Mouse (Mus musculus) left cerebral cortex, adult 11 months (tissue): Measurements from ENCODE around the gene Zfyve16.

Experiments used
- DNase-seq: peaks from one replicate; pipeline ENCODE4 v3.0.0; 2022; ENCODE audit warnings: low spot score

The Zfyve16 gene

DNA sequence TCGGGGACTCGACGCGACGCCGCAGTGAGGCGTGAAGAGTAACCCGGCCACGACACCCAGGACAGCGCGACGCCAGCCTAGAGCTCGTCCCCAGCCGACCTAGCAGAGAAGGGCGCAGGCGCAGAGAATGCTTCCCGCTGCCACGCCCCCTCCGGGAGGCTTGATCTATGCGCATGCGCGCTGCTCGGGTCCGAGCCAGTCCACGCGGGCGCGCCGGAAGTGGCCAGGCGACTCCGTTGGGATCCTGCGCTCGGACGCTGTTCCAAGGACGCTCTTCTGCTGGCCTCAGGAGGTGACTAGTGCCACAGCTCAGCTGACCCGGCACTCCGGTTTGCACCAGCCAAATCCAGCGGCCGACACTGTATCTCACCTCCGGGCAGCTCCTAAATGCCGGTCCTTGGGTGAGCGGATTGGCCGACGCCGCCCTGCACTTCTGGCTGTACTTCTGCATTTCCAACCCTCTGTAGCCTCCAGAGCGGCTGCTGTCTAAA lies at the start of gene Zfyve16:
Gene Zfyve16, minus strand, starts transcription at position 148 of the 491 bp plus-strand sequence.
- DNase-seq: peak; percentile 92

GRCm38 (mm10) chr13:92578210-92578609 lies 47.5 kb upstream of the Zfyve16 start:
- no peak for DNase-seq

- no peak for DNase-seq
Measured at GRCm38 (mm10) chr13:92576688-92577087, 46.0 kb upstream of the Zfyve16 start.

DNA sequence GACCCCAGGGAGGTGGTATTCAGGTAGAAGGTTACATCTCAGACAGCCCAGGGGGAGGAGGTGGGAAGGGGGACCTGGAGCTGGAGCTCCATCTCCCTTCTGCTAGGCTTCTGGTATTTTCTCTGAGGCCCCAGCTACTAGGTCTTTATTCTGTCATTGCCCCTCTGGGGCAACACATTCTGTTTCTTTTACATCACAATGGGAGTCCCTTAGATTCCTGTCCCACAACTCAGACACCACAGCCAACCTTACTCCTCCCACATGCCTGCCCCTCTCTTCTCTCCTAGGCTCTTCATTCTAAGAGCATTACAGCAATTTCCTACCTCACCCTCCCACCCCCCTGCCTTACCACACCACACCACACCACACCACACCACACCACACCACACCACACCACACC lies 45.4 kb upstream of the Zfyve16 start, which contains the start of gene Spz1:
Gene Spz1, minus strand, starts transcription at position 101 of the 400 bp plus-strand sequence.
- no peak for DNase-seq

DNA sequence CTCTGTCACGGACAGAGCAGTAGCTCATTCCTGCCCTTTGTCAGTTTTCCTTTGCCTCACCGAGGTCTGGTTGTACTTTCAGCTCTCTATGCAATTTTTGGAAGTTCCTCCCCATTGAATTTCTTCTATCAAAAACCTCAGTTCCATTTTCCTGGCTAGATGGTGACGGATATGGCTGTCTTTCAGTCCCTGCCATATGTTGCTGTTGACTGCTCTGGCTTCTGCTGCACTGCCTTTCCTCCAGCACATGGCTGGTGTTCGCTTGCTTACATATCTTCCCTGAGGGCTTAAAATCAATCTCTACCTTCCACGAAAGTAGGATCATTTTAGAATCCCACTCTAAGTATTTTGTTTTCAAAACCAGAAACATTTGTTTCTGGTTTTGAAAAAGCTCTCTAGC lies 28.8 kb upstream of the Zfyve16 start:
- no peak for DNase-seq

GRCm38 (mm10) chr13:92557229-92557628 lies 26.6 kb upstream of the Zfyve16 start:
- DNase-seq: no peak

DNA sequence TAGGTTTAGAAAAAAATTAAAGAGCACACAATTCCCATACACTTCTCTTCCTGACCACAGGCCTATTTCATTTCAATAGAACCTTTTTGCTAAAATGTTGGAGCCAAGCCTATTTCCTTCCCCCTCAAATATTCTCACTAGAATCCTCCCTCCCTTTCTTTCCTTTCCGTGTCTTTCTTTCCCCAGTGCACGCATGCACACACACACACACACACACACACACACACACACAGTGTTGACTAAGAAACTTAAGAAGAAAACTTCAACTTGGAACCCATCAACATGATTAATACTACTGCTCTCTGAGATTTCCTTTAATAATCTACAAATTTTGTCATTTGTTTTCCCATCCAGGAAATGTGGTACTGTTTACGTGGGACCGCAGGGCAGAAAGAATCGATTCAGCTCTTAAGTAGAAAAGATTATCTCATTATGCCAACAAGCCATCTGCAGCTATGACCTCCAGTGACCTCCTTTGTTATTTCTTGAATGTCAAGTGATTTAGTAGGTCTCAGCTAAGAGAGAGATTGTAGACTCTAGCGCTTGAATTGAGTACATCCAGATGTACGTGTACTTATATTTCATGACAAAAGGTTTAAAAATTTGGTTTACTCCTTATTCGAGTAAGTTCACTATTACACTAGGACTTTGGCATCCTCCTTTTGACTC lies 25.9 kb upstream of the Zfyve16 start:
- DNase-seq: no peak

DNA sequence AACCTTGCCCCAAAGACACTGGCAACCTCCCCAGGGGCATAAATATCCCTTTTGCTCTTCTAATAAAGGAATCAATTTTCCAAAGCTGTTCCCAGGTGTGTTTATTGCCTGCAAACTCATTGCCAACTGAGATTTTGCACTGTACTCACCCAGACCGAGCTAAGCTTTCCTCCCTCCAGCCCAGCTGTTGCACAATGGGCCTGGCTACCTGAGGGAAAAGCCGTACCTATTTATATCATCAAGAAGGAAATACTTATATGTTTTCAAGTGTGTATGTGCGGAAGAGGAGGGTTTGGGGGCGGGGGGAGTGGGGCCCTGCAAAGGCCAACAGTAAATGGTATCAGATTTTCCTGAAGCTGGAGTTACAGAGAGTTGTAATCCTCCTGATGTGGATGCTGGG lies 16.4 kb upstream of the Zfyve16 start:
- DNase-seq: no peak

DNA sequence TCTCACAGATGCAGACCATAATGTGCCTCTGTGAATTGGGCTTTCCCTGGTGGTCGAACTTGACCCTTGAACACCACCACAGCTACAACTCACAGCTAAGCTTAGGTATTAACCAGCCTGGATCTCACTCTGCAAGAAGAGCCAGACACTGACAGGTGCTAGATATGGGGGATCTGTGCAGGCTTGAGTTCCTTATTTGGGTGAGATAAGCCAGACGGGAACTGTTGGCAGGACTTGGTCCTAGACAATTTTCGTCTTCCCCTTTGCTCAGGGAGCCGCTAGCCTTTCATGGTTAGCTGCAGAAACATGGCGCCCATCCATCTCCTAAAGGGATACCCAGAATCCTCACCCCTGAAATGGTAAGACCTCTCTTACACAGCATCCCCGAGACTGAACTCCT lies 10.3 kb upstream of the Zfyve16 start:
- DNase-seq: no peak

DNA sequence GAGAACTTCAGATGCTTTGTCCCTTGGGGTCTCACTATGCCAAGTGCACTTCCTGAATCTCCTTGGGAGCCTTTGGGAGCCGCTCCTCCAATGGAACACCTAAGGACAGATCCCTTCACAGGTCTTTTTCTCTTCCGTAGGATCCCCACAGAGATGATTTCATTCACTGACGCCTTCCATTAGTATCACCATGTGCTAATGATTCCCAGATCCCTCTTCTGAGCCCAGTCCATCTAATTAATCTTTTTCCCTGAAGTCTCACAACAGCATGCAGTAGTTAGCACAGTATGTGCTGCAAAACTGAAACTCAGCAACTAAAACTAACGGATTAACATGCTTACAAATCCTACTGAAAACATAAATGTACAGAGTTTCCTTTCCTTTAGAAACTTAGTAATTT lies 8.5 kb upstream of the Zfyve16 start:
- no peak for DNase-seq

GRCm38 (mm10) chr13:92533801-92534200 lies 3.1 kb upstream of the Zfyve16 start:
- DNase-seq: no peak

DNA sequence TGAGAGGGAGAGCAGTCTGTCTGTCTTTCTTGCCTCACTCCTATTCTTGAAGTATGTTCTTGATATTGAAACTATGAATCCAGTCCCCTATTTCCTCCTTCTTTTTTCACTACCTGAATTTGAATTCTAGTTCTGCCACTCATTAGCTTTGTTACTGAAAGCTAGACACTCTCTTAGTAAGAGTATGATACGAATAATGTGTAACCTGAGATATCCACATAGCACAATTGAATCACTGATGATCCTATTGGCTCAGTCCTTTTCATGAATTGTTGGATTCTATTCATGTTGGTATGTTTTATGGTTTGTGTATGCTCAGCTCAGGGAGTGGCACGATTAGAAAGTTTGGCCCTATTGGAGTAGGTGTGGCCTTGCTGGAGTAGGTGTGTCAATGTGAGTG lies 1.5 kb upstream of the Zfyve16 start:
- DNase-seq: no peak

GRCm38 (mm10) chr13:92531237-92531636 lies 569 bp upstream of the Zfyve16 start:
- DNase-seq: no peak

DNA sequence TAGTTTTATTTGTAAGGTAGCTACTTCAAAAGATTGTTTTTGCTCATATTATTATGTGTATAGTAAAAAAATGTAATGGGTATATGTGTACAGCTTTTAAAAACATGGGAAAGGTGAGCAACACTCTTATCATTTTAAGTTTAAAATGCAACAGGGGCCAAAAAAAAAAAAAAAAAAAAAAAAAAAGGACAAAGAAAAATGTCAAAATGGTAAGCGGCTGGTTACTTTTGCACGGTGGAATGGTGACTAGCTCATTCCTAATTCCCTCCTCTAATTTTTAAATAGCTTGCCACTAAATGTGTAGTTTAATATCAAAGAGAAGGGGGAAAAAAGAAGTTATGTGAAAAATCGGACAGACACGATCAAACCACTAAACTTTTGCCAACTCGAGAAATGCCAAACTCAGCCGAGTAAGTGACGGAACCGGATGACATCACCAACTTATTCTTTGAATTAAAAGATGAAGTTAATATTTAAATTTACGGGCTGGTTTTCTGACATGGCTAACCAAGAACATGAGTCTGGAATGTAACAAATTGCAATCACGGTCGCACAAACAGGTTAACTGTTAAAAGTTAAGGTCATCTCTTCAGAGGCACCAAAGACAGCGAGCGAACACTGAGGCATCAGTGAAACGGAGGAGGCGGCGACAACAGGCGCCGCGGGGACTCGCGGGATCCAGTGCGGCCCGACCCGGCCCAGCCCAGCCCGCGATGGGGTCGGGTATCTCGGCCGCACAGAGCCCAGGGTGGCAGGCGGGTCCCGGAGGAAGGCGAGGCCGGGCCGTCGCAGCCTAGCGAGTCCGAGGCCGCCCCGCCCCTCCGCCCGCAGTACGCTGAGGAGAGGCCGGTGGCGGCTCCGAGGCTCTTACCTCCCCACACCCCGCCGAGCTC lies 594 bp downstream of the Zfyve16 start:
- DNase-seq: no peak

- DNase-seq: no peak
Measured at GRCm38 (mm10) chr13:92523178-92523813, 7.4 kb downstream of the Zfyve16 start.

DNA sequence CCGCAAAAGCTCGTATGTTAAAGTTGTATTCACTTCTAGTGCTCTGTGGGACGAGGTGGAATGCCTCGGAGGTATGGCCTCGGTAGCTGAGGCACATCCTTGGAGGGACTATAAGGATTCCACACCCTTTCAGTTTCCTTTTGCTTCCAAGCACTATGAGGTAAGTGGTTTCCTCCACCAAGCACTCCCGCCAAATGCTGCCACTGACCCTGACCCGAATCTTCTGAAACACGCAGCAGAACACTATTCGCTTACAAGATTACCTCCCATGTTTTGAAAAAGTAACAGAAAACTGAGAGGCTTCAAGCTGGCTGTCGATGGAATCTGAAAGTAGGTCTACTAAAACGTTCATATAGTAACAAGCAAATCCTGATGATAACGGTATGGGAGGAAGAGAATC lies 25.8 kb downstream of the Zfyve16 start:
- no peak for DNase-seq

- no peak for DNase-seq
Measured at GRCm38 (mm10) chr13:92491923-92492322, 38.7 kb downstream of the Zfyve16 start.

GRCm38 (mm10) chr13:92490817-92491216 lies 39.9 kb downstream of the Zfyve16 start:
- DNase-seq: no peak

GRCm38 (mm10) chr13:92483852-92484463 lies 46.7 kb downstream of the Zfyve16 start, which contains the start of gene Fam151b:
Gene Fam151b (minus strand): TSS chr13:92484015.
- peak; percentile 85 for DNase-seq

DNA sequence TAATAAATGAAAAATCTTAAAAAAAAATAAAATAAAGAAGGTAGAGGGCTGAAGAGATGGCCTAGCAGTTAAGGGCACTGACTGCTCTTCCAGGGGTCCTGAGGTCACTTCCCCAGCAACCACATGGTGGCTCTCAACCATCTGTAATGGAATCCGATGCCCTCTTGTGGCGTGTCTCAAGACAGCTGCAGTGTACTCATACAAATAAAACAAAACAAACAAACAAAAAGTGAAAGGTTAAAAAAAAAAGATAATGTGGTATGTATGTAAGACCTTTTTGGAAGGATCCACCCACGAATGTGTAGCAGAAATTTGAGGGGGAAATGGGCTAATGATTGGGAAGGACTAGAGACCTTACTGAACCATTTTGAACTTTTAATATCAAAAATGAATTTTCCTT lies 47.3 kb downstream of the Zfyve16 start:
- peak; percentile 26 for DNase-seq

GRCm38 (mm10) chr13:92470151-92470550 lies 60.5 kb downstream of the Zfyve16 start:
- no peak for DNase-seq

- no peak for DNase-seq
Measured at GRCm38 (mm10) chr13:92469381-92469780, 61.3 kb downstream of the Zfyve16 start.
